Mouse (Mus musculus) spleen, adult 2 months (tissue): ENCODE results near the gene Kalrn. TPM values are rescaled to one million over a fixed set of nuclear protein-coding genes. Genes with fewer than 3 reads are reported as not detected.

Experiments
- DNase-seq, 2 experiments: peaks; one replicate each; pipeline versions ENCODE4 v3.0.0 to v3.0.0-alpha.2; 2012 to 2021; ENCODE audit warnings: low spot score in 2 of 2, low read depth in 1 of 2
- H3K27ac ChIP-seq: fragments of 200-500 bp; 2 replicates; pipeline ENCODE4 v1.5.1; 2012; ENCODE audit warnings: low read length, inconsistent platforms; ENCODE audit not compliant: insufficient read depth
- H3K27me3 ChIP-seq: fragments of 200-500 bp; 2 replicates; pipeline ENCODE4 v1.6.1; 2012; ENCODE audit warnings: mild to moderate bottlenecking, moderate library complexity, low read length, inconsistent platforms; ENCODE audit not compliant: control insufficient read depth, insufficient read depth
- H3K36me3 ChIP-seq: fragments of 200-500 bp; 2 replicates; pipeline ENCODE4 v1.6.1; 2012; ENCODE audit warnings: mild to moderate bottlenecking, low read length, inconsistent platforms; ENCODE audit not compliant: control insufficient read depth, insufficient read depth
- H3K4me1 ChIP-seq: fragments of 200-500 bp; 2 replicates; pipeline ENCODE4 v1.6.1; 2011; ENCODE audit warnings: inconsistent platforms; ENCODE audit not compliant: control insufficient read depth, insufficient read depth, insufficient read length
- H3K4me3 ChIP-seq: fragments of 200-500 bp; 2 replicates; pipeline ENCODE4 v1.5.1; 2011; ENCODE audit warnings: mild to moderate bottlenecking, inconsistent platforms; ENCODE audit not compliant: insufficient read depth, insufficient read length; ENCODE audit errors: extremely low read depth
- CTCF ChIP-seq: fragments of 200-500 bp; IDR thresholded peaks from 2 replicates; pipeline ENCODE4 v1.5.1; 2011; ENCODE audit warnings: mild to moderate bottlenecking, inconsistent platforms; ENCODE audit not compliant: insufficient read depth, insufficient read length, insufficient replicate concordance; ENCODE audit errors: extremely low read depth
- POLR2A ChIP-seq: fragments of 200-500 bp; IDR thresholded peaks from 2 replicates; pipeline ENCODE4 v1.6.1; 2011; ENCODE audit warnings: low read depth, low read length, inconsistent platforms
- WGBS: fragments of 180-500 bp; shearing (Covaris S2); methylation state at CpG from one replicate; pipeline ENCODE4 v1.1.7; 2018; 5-methylcytosine and 5-hydroxymethylcytosine counted together
- polyA plus RNA-seq: library from polyadenylated mRNA; depleted of rRNA; stranded (reverse); fragments of >200 nt; gene quantifications from 2 replicates; pipeline ENCODE4 v1.2.3, GENCODE M21; 2012

Gene Kalrn
- polyA plus RNA-seq, 1 experiment, result 7.6 TPM

- no peak overlapping the region for H3K4me3 ChIP-seq
These were observed 270.8 kb downstream of the Kalrn start for GRCm38 (mm10) chr16:34302503-34302902.

DNA sequence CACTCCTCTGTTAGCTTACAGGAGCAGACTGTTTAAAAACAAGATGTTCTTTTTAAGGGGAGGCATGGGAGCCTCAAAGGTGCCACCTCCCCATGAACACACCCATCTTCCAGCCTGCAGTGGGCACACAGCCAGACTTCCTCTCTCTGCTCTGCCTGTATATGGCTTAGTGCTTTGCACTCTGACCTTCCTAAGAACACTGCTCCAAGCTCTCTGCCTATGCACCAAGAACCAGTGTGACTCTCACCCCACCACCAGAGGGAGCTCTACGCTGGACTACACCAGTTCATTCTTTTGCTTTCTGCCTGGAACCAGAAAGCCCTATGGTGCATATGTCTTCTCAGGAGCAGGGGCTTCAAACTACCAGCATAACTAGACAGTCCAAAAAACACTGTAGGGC lies 271.3 kb downstream of the Kalrn start:
- H3K27me3 ChIP-seq, result no peaks in the 10 kb centered on the region
- WGBS, result 82% methylated on average over 1 of the region's 1 CpGs
- DNase-seq, result no peak
- no peak overlapping the region for H3K27ac ChIP-seq
- H3K4me3 ChIP-seq, result no peak overlapping the region
- H3K36me3 ChIP-seq, result no peaks in the 10 kb centered on the region
- TF ChIP-seq POLR2A, result no peak
- no peak for TF ChIP-seq CTCF
- H3K4me1 ChIP-seq, result no peaks in the 10 kb centered on the region

More at GRCm38 (mm10) chr16:34302503-34302902, 270.8 kb downstream of the Kalrn start:
- no peak for DNase-seq
- 87% methylated on average over 1 of the region's 1 CpGs for WGBS
- Histone ChIP-seq H3K27ac (no peak overlapping the region), H3K27me3 (no peaks in the 10 kb centered on the region), H3K4me1 (no peaks in the 10 kb centered on the region), H3K36me3 (no peaks in the 10 kb centered on the region)
- TF ChIP-seq POLR2A (no peak), CTCF (no peak)

GRCm38 (mm10) chr16:34299226-34299625 lies 274.1 kb downstream of the Kalrn start:
- Histone ChIP-seq H3K27me3 (no peaks in the 10 kb centered on the region), H3K4me3 (no peak overlapping the region), H3K4me1 (no peaks in the 10 kb centered on the region), H3K27ac (no peak overlapping the region), H3K36me3 (no peaks in the 10 kb centered on the region)
- no peak for TF ChIP-seq CTCF
- DNase-seq, result no peak
- 94% methylated on average over 2 of the region's 2 CpGs for WGBS

DNA sequence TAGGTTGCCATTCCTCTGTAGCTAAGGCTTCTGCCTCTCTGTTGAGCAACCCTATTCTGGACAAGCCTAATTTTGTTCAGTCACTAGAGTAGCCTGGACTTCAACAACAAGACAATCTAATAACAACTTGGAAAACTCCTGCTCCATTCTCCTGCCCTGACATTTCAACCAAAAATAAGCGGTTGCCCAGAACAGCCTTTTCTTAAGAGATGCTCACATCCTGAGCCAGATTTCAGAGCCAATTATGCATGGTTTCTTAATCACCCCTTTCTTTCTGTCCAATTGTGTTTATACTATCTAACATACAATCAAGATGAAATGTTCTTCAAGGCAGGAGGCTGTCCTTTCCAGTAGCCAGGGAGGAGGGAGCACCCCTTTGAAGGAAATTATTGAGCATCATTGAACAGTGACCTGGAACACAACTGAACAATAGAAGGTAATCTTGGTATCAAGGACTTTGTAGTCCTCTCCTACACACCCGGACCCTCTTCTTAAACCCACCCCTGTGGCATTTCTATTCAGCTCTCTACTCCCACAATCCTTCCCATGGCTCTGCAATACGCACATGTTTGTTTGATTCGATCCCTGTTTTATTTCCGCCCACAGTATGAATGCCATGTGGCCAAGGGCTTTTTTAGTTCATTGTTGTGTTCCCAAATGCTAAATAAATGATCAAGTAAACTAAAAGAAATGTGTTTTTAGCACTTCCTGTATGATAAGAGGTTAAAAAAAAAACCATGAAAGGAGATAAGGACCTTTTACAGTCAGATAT lies 275.2 kb downstream of the Kalrn start:
- no peak for TF ChIP-seq POLR2A
- no peak for TF ChIP-seq CTCF
- Histone ChIP-seq H3K4me1 (no peaks in the 10 kb centered on the region), H3K36me3 (no peaks in the 10 kb centered on the region), H3K4me3 (no peak overlapping the region), H3K27ac (no peak overlapping the region), H3K27me3 (no peaks in the 10 kb centered on the region)
- WGBS, result 87% methylated on average over 5 of the region's 5 CpGs
- no peak for DNase-seq

- no peak for DNase-seq
- no peaks in the 10 kb centered on the region for H3K27me3 ChIP-seq
- no peaks in the 10 kb centered on the region for H3K36me3 ChIP-seq
- no peak overlapping the region for H3K27ac ChIP-seq
- no peaks in the 10 kb centered on the region for H3K4me1 ChIP-seq
- TF ChIP-seq POLR2A, result no peak
- no peak for TF ChIP-seq CTCF
- WGBS, result 87% methylated on average over 6 of the region's 6 CpGs
- H3K4me3 ChIP-seq, result no peak overlapping the region
These were observed 278.8 kb downstream of the Kalrn start for GRCm38 (mm10) chr16:34294568-34294967.

DNA sequence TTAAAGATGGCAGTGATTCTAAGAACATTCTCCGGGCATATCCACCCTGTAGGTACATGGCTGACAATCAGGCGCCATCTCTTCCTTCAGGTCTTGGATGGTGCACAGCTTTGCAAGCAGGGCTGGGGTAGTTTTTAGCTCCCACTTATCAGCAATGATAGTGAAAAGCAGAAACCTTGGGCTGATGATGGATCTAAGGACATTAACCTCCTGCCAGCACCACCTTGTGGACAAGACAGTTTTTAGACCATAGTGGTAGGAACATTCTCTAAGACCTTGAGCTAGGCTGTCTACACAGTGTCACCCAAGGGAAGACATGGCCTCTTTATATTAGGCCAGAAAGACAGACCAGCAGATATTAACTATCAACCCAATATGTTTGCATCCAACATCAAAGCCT lies 279.7 kb downstream of the Kalrn start:
- no peak overlapping the region for H3K4me3 ChIP-seq
- TF ChIP-seq POLR2A, result no peak
- no peak for TF ChIP-seq CTCF
- no peak overlapping the region for H3K27ac ChIP-seq
- no peaks in the 10 kb centered on the region for H3K4me1 ChIP-seq
- no peaks in the 10 kb centered on the region for H3K27me3 ChIP-seq
- no peak for DNase-seq
- 97% methylated on average over 2 of the region's 2 CpGs for WGBS
- H3K36me3 ChIP-seq, result no peaks in the 10 kb centered on the region

- Histone ChIP-seq H3K27ac (no peak overlapping the region), H3K27me3 (no peaks in the 10 kb centered on the region), H3K4me1 (no peaks in the 10 kb centered on the region), H3K4me3 (no peak overlapping the region), H3K36me3 (no peaks in the 10 kb centered on the region)
- WGBS, result 40% methylated on average over 7 of the region's 7 CpGs
- TF ChIP-seq POLR2A (no peak), CTCF (no peak)
- no peak for DNase-seq
These were observed 283.7 kb downstream of the Kalrn start for GRCm38 (mm10) chr16:34289583-34289982.
